Mouse (Mus musculus) heart, embryonic 10.5 days (tissue): ENCODE measurements around the gene Ankle2. TPM values are rescaled to one million over a fixed set of nuclear protein-coding genes. Genes with fewer than 3 reads are reported as not detected.

Experiments used
- DNase-seq: peaks from one replicate; pipeline ENCODE4 v3.0.0-alpha.2; 2017; ENCODE audit warnings: low spot score
- H3K27ac ChIP-seq: fragments of 300-500 bp; sonication (generic); 2 replicates; pipeline ENCODE4 v1.5.1; 2016; ENCODE audit warnings: mild to moderate bottlenecking
- H3K27me3 ChIP-seq: fragments of 300-500 bp; sonication (generic); 2 replicates; pipeline ENCODE4 v1.6.1; 2016; ENCODE audit warnings: mild to moderate bottlenecking; ENCODE audit not compliant: poor library complexity, insufficient read depth, severe bottlenecking
- H3K36me3 ChIP-seq: fragments of 300-500 bp; sonication (generic); 2 replicates; pipeline ENCODE4 v1.6.1; 2016; ENCODE audit warnings: mild to moderate bottlenecking, moderate library complexity
- H3K4me1 ChIP-seq: fragments of 300-500 bp; sonication (generic); 2 replicates; pipeline ENCODE4 v1.6.1; 2016; ENCODE audit warnings: mild to moderate bottlenecking
- H3K4me3 ChIP-seq: fragments of 300-500 bp; sonication (generic); 2 replicates; pipeline ENCODE4 v1.5.1; 2016; ENCODE audit warnings: mild to moderate bottlenecking, moderate library complexity
- H3K9me3 ChIP-seq: fragments of 300-500 bp; sonication (generic); 2 replicates; pipeline ENCODE4 v1.6.1; 2016; ENCODE audit warnings: mild to moderate bottlenecking, moderate library complexity
- whole genome bisulfite sequencing: fragments of 180-500 bp; shearing (Covaris S2); methylation state at CpG from one replicate; pipeline ENCODE4 v1.1.7; 2016; 5-methylcytosine and 5-hydroxymethylcytosine counted together
- polyA plus RNA-seq: library from polyadenylated mRNA; unstranded; fragments of >200 nt; fragmentation: Nextera tagmentation; extraction: Ambion mirVana; gene quantifications from 2 replicates; pipeline ENCODE4 v1.2.1, GENCODE M21; 2016

Gene Ankle2
- 21.7 and 24.1 TPM in 2 replicates for polyA plus RNA-seq

- peak within 1 kb of the TSS; percentile 96 for H3K27ac ChIP-seq
- H3K4me1 ChIP-seq: peaks cover 13% of the 10 kb centered on the region
- H3K9me3 ChIP-seq: no peaks in the 10 kb centered on the region
- H3K36me3 ChIP-seq: peaks cover 29% of the 10 kb centered on the region
- peak within 1 kb of the TSS; percentile 96 for H3K4me3 ChIP-seq
- WGBS: under 1% methylated on average over 81 of the region's 81 CpGs
- peak; percentile 96 for DNase-seq
- H3K27me3 ChIP-seq: no peaks in the 10 kb centered on the region
These were observed at the start of gene Ankle2 for GRCm38 (mm10) chr5:110230780-110231461. Gene Ankle2 (plus strand): TSS chr5:110231004.

- WGBS: 86% methylated on average over 5 of the region's 5 CpGs
- no peak overlapping the region for H3K27ac ChIP-seq
- DNase-seq: no peak
These were observed 49.1 kb upstream of the Ankle2 start for GRCm38 (mm10) chr5:110181716-110182115.

DNA sequence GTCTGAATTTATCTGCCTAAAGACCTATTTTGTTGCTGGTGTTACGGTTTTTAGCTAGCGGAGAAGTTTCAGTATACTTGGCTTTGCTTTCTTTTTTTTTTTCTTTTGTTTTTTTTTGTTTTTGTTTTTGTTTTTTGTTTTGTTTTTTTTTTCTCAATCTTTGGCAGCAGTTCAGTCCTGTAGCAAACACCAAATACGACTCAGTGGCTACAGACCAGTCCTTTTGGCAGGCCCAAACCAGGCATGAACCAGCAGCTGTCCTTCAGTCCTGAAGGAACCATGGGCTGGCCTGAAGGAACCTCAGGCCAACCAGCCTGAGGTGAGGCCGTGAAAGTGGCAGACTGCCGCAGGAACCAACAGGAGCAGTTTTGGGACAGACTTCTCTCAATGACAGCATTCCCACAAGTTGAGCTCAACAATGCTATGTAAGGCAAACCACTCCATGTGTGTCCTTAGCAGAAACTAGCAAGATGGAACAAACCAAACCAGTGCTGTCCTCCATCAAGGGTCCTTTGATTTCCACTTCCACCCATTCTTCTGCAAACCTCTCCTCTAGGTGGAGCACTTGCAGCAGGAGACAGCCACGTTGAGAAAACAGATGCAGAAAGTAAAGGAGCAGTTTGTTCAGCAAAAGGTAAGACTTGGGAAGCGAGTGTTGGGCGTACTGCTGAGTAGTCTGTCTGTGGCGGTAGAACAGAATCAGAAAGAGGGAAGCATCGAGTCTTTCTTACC lies 27.5 kb upstream of the Ankle2 start:
- Histone ChIP-seq H3K27me3 (no peaks in the 10 kb centered on the region), H3K9me3 (no peaks in the 10 kb centered on the region), H3K27ac (no peak overlapping the region), H3K4me3 (no peak overlapping the region), H3K36me3 (peaks cover 85% of the 10 kb centered on the region), H3K4me1 (no peaks in the 10 kb centered on the region)
- DNase-seq: no peak
- 88% methylated on average over 10 of the region's 10 CpGs for WGBS

More at GRCm38 (mm10) chr5:110181716-110182115, 49.1 kb upstream of the Ankle2 start:
- Histone ChIP-seq H3K27me3 (no peaks in the 10 kb centered on the region), H3K4me3 (no peak overlapping the region), H3K4me1 (peaks cover 8% of the 10 kb centered on the region), H3K9me3 (no peaks in the 10 kb centered on the region), H3K36me3 (peaks cover 48% of the 10 kb centered on the region)

DNA sequence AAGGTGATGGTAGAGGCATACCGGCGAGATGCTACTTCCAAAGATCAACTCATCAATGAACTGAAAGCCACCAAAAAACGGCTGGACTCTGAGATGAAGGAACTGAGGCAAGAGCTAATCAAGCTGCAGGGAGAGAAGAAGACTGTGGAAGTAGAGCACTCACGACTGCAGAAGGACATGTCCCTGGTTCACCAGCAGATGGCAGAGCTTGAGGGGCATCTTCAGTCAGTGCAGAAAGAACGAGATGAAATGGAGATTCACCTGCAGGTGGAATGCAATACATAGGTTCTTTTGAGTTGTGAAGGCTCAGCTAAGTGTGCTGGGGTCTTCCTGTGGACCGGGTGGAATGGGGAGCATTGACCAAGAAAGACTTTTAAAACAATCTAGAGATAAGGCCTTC lies 26.0 kb upstream of the Ankle2 start:
- Histone ChIP-seq H3K27me3 (no peaks in the 10 kb centered on the region), H3K4me3 (no peak overlapping the region), H3K9me3 (no peaks in the 10 kb centered on the region), H3K27ac (no peak overlapping the region), H3K4me1 (no peaks in the 10 kb centered on the region), H3K36me3 (peaks cover 95% of the 10 kb centered on the region)
- DNase-seq: no peak
- 78% methylated on average over 6 of the region's 6 CpGs for WGBS

GRCm38 (mm10) chr5:110211312-110211711 lies 19.5 kb upstream of the Ankle2 start:
- H3K4me1 ChIP-seq: no peaks in the 10 kb centered on the region
- WGBS: 88% methylated on average over 2 of the region's 2 CpGs
- H3K4me3 ChIP-seq: no peak overlapping the region
- no peaks in the 10 kb centered on the region for H3K27me3 ChIP-seq
- H3K36me3 ChIP-seq: peaks cover 96% of the 10 kb centered on the region
- H3K9me3 ChIP-seq: no peaks in the 10 kb centered on the region
- no peak for DNase-seq
- no peak overlapping the region for H3K27ac ChIP-seq

DNA sequence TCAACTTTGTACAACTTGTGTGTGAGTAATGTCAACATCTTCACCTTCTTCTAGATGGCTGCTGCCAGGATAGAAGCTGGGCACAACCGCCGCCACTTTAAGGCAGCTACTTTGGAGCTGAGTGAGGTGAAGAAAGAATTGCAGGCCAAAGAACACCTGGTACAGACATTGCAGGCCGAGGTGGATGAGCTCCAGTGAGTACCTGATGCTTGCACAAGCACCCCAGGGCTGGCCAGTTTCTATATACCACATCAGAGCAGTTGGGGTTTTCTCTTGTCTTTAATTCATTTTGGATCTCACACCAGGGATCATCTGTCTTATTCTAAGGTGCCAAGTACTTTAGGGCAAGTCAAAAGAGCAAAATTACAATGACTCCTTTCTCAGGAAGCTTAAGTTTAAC lies 14.0 kb upstream of the Ankle2 start:
- Histone ChIP-seq H3K27me3 (no peaks in the 10 kb centered on the region), H3K36me3 (peaks cover 97% of the 10 kb centered on the region), H3K4me1 (no peaks in the 10 kb centered on the region), H3K27ac (no peak overlapping the region), H3K9me3 (no peaks in the 10 kb centered on the region), H3K4me3 (no peak overlapping the region)
- 95% methylated on average over 3 of the region's 3 CpGs for WGBS
- DNase-seq: no peak

DNA sequence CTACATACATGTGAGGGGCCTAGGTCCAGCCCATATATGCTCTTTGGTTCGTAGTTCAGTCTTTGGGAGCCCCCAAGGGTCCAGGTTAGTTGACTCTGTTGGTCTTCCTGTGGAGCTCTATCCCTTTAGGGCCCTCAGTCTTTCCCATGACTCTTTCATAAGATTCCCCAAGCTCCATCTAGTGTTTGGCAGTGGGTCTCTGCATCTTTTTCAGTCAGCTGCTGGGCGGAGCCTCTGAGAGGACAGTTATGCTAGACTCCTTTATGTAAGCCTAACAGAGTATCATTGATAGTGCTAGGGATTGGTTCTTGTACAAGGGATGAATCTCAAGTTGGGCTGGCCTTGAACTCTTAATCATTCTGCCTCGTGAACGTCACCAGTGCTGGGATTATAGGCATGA lies 10.5 kb upstream of the Ankle2 start:
- H3K36me3 ChIP-seq: peaks cover 93% of the 10 kb centered on the region
- no peak overlapping the region for H3K4me3 ChIP-seq
- H3K9me3 ChIP-seq: no peaks in the 10 kb centered on the region
- H3K27me3 ChIP-seq: no peaks in the 10 kb centered on the region
- DNase-seq: no peak
- WGBS: 94% methylated on average over 4 of the region's 4 CpGs
- no peaks in the 10 kb centered on the region for H3K4me1 ChIP-seq
- H3K27ac ChIP-seq: no peak overlapping the region

GRCm38 (mm10) chr5:110222757-110223156 lies 8.0 kb upstream of the Ankle2 start:
- 82% methylated on average over 6 of the region's 6 CpGs for WGBS
- Histone ChIP-seq H3K27me3 (no peaks in the 10 kb centered on the region), H3K9me3 (no peaks in the 10 kb centered on the region), H3K4me1 (no peaks in the 10 kb centered on the region), H3K27ac (no peak overlapping the region), H3K4me3 (no peak overlapping the region), H3K36me3 (peaks cover 84% of the 10 kb centered on the region)
- DNase-seq: no peak

DNA sequence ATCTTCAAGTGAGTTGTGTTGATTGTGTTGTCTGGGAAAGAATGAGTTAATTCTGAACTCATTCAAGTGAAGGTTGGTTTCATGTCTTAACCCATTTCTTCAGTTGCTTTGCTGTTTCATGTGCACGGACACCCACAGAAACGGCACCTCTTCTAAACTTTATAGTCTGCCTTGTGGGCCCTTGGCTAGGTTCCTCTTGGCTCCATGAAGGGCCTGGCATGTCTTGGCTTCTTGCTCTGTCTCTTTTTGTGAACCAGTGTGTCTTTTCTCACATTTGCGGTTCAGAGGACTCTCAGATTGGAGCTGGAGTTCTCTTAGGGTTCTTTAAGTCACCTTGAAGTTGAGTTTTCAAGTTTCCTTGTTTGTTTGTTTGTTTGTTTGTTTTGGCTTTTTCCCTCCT lies 5.7 kb upstream of the Ankle2 start:
- DNase-seq: no peak
- H3K27ac ChIP-seq: no peak overlapping the region
- H3K36me3 ChIP-seq: peaks cover 63% of the 10 kb centered on the region
- H3K4me1 ChIP-seq: peaks cover 4% of the 10 kb centered on the region; the same call in 1 of the 2 replicates
- H3K9me3 ChIP-seq: no peaks in the 10 kb centered on the region
- H3K27me3 ChIP-seq: no peaks in the 10 kb centered on the region
- 91% methylated on average over 3 of the region's 3 CpGs for WGBS
- H3K4me3 ChIP-seq: no peak overlapping the region

DNA sequence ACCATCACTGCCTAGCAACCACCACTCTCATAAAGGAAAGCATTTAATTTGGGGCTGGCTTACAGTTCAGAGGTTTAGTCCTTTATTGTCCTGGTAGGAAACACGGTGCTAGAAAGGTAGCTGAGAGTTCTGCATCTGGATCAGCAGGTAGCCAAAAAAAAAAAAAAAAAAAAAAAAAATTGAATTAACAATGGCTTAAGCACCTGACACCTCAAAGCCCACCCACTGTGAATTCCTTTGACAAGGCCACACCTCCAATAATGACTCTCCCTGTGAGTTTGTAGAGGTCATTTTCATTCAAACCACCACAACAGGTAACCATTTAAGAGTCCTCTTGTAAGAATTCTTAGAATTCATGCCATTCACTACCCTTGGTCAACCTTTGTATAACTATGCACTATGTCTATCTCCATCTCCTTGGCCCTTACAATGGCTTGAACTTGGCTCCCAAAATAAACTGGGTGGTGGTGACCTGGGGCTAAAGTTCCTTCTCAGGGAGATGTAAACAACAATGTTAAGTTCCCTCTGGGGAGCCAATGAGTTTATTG lies 3.4 kb upstream of the Ankle2 start:
- H3K4me1 ChIP-seq: peaks cover 13% of the 10 kb centered on the region
- DNase-seq: no peak
- WGBS: 26% methylated on average over 1 of the region's 1 CpGs
- H3K4me3 ChIP-seq: no peak overlapping the region
- H3K27me3 ChIP-seq: no peaks in the 10 kb centered on the region
- no peak overlapping the region for H3K27ac ChIP-seq
- no peaks in the 10 kb centered on the region for H3K9me3 ChIP-seq
- peaks cover 40% of the 10 kb centered on the region for H3K36me3 ChIP-seq

DNA sequence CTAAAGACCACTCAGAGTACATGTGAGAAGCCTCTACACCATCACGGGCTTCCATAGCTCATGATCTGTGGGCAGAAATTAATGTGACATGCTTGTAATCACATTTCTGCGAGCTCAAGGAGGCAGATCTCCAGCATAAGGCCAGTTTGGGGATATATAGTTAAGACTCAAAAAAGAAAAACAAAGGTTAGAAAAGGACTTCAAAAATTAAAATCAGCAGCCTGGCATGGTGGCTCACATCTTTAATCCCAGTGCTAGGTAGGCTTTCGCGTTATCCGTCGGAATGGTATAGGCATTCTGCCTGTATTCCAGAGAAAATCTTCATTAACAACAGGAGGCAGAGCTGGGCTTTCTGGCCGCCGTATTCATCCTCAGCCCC lies 414 bp upstream of the Ankle2 start:
- Histone ChIP-seq H3K9me3 (no peaks in the 10 kb centered on the region), H3K36me3 (peaks cover 26% of the 10 kb centered on the region), H3K27ac (peak overlapping the region; percentile 96), H3K27me3 (no peaks in the 10 kb centered on the region), H3K4me3 (peak overlapping the region; percentile 96), H3K4me1 (peaks cover 13% of the 10 kb centered on the region)
- no peak for DNase-seq
- 12% methylated on average over 8 of the region's 8 CpGs for WGBS

DNA sequence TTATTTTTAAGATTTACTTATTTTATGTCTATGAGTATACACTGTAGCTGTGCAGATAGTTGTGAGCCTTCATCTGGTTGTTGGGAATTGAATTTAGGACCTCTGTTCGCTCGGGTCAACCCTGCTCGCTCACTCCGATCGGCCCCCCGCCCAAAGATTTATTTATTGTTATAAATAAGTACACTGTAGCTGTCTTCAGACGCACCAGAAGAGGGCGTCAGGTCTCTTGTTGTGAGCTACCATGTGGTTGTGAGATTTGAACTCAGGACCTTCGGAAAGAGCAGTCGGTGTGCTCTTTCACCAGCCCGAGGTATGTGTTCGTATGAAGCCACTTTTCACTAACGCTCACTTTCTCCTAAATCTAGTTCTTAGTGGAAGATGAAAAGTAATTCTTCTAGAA lies 834 bp downstream of the Ankle2 start:
- no peak for DNase-seq
- H3K4me1 ChIP-seq: peaks cover 13% of the 10 kb centered on the region
- peaks cover 35% of the 10 kb centered on the region for H3K36me3 ChIP-seq
- H3K4me3 ChIP-seq: peak overlapping the region; percentile 96
- peak overlapping the region; percentile 96; the same call in 1 of the 2 replicates for H3K27ac ChIP-seq
- 49% methylated on average over 13 of the region's 13 CpGs for WGBS
- H3K27me3 ChIP-seq: no peaks in the 10 kb centered on the region
- H3K9me3 ChIP-seq: no peaks in the 10 kb centered on the region

GRCm38 (mm10) chr5:110232346-110232745 lies 1.5 kb downstream of the Ankle2 start:
- H3K4me1 ChIP-seq: peaks cover 13% of the 10 kb centered on the region
- no peak for DNase-seq
- no peaks in the 10 kb centered on the region for H3K9me3 ChIP-seq
- H3K4me3 ChIP-seq: peak overlapping the region; percentile 96; the same call in 1 of the 2 replicates
- H3K36me3 ChIP-seq: peaks cover 34% of the 10 kb centered on the region
- no peaks in the 10 kb centered on the region for H3K27me3 ChIP-seq
- no peak overlapping the region for H3K27ac ChIP-seq
- whole genome bisulfite sequencing: 88% methylated on average over 6 of the region's 6 CpGs
